Mouse (Mus musculus): ENCODE results near the gene Tbl3.
A peak's percentile ranks its signal among the peaks of the same experiment; 100 is the strongest.

Tbl3 gene

DNA sequence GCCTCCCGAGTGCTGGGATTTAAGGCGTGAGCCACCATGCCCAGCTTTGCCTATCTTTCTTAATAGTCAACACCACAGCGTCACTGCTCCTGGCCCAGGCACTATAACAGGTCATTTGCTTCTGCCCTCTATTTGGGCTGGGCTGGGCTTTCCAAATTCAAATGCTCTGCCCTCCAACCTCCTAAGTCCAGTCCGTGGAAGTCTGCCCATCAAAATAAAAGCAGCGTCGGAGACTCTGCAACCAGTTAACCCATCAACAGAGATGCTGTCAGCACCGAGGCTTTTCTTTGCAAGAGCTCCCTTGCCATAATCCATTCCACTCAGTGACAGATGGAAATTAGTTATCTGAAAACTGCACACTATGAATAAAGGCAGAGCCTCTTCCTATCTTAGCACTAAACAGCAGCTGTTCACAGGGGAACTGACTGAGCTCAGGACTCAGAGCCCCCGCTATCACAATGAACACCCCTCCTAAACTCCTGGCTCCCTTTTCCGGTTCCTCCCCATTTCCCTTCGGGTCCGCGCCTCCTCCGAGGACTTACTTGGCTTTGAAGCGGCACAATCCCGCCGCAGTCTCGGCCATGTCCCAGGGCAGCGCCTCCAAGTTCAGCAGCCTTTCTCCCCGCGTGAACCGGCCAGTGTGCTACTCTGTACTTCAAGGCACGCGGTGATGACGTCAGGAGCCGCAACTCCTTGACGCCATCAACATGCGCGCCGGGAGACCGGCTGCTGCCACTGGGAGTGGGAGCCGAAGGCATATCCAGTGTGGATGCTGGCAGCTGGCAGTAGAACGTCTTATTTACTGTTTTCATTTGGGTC lies at the start of gene Tbl3:
TSS of gene Tbl3 (minus strand) at position 679 of the 819 bp plus-strand sequence.
- DNase-seq (ENCODE audit: low spot score): peak; percentile 94

DNA sequence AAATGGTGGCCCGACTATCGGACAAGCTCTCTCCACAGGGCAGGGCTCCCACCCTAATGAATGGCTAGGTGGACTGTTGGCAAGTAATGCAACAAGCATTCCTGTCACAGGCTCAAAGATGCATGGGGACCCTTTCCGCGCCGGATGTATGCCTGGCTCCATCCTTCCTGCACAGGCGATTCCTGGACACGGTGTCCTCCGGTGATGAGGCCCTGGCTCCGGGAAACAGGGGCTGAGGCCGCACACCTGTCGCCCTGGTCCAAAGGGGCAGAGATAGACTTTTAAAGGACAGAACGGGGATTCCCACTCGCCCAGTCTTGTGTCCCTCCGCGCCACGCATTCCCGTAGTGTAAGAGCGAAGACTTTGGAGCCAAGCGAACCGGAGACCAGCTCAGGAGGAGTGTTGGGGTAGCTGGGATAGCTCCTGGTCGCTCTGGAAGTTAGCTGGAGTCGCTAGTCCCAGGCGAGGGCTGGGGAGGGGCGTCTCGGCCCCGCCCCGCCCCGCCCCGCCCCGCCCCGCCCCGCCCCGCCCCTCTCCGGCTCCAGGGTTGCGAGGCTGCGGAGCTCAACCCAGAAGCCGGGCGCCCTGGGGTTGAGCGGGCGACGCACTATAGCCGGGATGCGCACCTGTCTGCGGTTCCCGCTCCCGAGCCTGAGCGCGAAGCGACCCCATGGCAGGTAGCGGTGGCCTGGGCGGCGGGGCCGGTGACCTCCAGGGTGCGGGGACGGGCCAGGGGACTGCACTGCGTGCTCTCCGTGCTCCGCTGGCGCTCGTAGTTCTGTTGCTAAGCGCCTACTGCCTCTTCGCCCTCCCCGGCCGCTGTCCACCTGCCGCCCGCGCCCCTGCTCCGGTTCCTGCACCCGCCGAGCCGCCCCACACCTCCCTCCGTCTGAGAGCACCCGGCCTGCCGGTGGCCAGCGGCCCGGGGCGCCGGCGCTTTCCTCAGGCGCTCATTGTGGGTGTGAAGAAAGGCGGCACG lies 45.2 kb upstream of the Tbl3 start, which contains the start of gene Hs3st6:
TSS of gene Hs3st6 (plus strand) at position 574 of the 980 bp plus-strand sequence.
- DNase-seq (ENCODE audit: low spot score): no peak

DNA sequence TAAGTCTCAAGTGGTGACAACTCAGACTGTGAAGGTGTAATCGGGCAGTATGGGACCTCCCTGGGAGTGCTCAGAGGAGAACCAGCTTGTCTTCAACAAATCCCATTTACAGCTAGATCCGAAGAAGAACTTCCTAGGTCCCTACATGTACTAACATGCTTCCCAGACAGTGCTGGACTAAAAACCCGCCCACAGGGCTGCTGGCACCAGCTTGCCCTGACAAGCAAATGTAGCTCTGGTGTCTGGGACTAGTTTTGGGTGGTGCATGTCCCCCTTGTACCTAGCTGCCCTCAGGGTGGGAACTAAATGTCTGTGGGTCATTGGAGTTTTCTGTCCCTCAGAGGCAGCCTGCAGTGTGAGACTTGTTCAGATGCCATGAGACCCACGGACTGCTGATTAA lies 44.1 kb upstream of the Tbl3 start:
- no peak for DNase-seq (ENCODE audit: low spot score)

DNA sequence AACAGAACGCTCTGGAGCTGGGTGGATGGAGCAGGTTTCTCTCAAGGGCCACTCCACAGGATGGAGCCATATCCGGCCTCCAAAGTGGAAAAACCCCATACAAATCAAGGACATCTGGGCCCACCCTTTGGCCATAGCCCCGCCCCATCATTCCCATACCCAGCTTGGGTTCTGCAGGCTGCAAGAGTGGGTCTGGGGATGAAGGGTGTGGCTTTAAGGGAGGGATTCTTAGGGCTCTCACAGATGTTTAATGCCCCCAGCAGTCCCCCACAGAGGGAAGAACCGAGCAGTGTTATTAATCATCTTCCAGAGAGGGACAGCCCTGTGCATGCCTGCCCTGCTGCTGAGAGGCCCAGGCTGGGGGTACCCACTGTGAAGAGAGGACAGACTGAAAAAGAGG lies 39.5 kb upstream of the Tbl3 start:
- no peak for DNase-seq (ENCODE audit: low spot score)

DNA sequence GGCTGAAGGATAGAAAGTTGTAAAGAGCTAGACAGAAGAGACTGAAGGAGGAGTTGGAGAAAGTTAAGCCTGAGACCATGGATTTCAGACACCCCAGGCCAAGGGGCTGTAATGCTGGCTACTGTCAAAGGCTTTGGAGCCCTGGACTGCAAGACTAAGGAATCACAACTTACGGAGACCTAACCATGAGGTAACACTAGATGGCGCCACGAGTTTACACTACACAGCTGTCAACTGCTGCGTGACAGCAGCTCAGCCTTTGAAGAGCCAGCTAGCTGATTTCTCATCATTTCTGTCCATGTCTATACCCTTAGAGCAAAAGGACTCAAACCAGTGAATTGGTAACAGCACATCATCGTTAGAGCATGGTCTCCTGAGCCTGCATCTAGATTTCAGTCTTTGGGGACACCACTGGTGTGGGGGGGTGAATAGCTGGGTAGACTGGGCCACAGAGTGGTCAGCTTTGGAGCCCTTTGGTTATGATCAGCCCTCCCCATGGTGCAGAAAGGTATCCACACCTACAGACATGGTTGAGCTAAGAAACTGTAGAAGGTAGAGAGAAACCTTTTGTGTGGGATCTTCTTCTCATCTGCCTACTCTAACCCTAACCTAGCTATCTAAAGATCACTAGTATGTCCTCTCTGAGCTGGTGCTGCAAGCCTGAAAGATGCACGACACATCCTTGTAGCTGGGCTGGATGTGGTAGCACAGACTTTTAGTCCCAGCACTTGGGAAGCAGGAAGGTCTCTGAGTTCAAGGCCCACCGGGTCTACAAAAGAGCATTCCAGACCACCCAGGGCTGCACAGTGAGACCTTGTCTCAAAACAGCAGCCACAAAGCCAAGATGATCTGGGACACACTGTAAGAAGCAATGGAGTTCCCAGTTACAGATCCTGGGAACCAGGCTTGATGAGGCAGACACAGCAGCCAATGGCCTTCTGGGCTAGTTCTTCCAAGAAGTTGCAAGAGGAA lies 38.4 kb upstream of the Tbl3 start:
- peak; percentile 75 for DNase-seq (ENCODE audit: low spot score)

DNA sequence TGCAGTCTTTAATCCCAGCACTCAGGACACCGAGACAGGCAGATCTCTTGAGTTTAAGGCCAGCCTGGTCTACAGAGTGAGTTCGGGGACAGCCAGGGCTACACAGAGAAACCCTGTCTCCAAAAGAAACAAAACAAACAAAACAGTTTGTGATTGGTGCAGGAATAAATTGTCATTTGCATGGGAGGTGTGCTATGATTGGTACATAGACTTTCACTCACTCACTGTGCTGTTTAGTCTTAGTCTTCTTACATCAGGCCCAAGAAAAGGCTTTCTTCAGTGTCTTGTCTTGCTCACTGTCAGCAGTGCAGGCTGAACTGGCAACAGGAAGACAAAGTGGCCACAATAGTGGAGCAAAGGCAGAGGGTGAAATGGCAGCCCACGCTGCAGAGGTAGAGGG lies 36.9 kb upstream of the Tbl3 start:
- DNase-seq (ENCODE audit: low spot score): no peak

DNA sequence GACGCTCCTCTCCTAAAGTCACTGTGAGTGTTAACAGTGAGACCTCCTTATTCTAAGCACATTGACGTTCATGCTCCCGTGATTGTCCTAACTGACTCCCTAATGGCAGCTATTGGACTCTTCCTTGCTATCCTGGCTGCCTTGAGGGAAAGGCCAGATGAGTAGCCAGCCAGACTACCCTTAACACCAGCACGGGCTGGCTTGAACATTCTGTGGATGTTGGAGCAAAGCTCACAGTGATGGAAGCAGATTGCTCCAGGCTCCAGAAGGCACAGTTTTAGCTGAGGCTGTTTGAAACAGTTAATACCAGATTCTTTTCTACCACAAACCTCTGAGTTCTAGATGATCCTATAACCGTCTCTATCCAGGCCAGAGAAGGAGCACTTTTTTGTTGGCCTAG lies 36.4 kb upstream of the Tbl3 start:
- no peak for DNase-seq (ENCODE audit: low spot score)

DNA sequence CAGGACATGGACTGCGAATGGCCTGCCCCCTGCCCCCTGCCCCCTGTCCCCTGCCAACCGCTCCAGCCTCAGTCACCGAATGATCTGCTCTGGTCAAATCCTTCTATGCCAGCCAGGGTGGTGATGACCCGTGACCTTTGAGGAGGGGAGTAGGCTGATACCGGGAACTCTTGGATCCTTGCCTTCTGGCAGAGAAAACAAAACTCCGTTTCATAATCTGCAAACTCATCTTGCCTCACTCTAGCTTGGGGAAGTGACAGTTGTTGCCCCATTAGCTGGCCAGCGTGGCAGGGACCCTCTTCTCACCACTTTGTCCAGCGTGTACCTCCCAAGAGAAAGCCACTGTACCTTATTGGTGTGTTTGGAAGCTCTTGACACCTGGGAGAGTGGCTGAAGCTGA lies 34.8 kb upstream of the Tbl3 start:
- no peak for DNase-seq (ENCODE audit: low spot score)

DNA sequence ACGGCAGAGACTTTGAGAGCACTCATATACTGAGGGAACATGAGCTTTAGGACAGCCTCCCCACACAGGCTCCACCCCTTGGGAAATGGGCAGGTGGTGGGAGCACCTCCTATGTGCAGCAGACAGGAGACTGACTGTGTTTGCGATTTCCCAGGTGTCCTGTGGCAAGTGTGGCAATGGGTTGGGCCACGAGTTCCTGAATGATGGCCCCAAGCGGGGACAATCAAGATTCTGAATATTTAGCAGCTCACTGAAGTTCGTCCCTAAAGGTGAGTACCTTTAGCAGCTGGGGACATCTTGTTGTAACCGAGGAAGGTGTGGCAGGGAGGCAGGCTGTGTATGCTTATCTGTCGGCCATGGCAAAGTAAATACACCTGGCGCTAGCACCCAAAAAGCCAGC lies 32.5 kb upstream of the Tbl3 start:
- no peak for DNase-seq (ENCODE audit: low spot score)

DNA sequence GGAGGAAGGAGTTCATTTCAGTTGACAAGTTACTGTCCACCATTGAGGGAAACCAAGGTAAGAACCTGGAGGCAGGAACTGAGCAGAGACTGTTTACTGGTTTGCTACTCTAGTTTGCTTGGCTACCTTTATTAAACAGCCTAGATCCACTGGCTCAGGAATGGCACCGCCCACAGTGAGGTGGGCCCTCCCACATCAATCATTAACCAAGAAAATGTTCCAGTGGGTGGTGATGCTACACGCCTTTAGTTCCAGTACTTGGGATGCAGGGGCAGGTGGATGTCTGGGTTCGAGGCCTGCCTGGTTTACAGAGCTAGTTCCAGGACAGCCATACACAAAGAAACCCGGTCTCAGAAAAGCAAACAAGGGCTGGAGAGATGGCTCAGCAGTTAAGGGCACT lies 30.8 kb upstream of the Tbl3 start:
- no peak for DNase-seq (ENCODE audit: low spot score)

DNA sequence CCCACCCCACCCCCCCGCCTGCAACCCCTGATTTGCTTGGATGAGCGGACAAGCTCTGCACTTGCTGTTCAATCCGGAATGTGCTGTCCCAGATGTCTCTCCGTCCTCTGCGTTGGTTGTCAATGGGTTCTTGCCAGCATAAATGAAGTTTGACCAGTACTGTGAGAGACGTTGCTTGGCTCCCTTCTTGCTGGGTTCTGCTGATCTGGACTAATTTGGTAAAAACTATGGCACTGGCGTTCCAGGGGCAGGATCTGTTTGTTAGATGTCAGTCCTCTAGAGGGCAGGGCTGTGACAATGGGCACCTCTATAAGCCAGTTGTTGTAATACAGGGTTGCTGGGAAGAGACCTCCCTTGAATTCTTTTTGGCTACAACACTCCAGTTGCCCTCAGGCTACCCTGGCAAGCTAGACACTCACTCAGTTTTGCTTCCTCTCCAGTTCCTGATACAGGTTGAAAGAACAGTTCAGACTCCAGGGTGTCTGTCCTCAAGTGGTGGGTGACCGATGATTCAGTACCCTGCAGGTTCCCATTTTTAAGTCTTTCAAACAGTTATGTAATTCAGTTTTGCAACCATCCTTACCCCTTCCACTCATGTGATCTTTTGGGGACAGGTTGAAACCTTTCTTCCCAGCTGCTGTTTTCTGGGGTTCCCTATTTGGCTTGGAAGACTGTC lies 29.8 kb upstream of the Tbl3 start:
- DNase-seq (ENCODE audit: low spot score): no peak

DNA sequence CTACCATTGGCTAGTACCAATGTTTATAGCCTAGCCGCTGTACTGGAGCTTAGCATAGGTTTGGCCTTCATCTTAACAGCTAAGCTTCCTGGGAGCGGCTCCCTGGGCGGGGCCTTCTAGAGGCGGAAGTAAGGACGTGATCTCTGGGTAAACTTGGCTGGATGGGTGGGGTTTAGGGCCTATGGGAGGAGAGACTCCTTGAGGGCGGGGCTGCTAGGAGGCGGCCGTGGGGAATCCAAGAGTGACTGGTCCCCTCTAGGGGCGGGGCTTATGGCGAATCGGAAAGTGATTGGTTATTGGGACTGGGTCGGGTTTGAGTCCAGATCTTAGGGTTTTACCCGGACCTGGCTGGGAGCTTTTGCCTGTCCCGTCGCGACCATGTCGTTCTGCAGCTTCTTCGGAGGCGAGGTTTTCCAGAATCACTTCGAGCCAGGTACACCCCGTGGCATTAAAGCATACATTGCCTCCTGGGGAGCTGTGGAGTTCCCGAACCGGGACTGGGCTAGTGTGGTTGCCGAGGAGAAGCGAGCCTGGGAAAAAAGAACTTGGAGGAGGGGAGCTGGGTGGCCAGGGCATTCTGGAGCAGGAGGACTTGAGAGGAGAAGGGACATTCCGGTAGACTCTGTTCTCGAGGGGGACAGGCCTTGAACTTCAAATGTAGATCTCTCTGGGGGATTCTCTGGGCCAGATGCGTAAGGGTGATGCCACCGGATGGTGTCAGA lies 29.0 kb upstream of the Tbl3 start, which contains the start of gene Msrb1:
TSS of gene Msrb1 (plus strand) at position 313 of the 722 bp plus-strand sequence.
- peak; percentile 90 for DNase-seq (ENCODE audit: low spot score)

DNA sequence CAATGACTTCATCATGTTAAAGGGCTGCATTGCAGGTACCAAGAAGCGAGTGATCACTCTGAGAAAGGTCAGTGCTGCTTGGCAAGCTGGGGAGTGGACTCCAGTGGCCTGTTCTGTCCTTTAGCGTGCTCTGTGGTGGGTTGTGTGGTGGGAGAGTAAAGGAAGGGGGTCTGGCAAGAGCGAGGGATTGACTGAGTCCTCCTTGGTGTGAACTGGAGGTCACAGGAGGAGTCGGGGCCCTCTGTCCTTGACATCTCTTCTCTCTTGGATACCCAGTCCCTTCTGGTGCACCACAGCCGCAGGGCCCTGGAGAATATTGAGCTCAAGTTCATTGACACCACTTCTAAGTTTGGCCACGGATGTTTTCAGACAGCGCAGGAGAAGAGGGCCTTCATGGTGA lies 28.0 kb upstream of the Tbl3 start:
- no peak for DNase-seq (ENCODE audit: low spot score)

DNA sequence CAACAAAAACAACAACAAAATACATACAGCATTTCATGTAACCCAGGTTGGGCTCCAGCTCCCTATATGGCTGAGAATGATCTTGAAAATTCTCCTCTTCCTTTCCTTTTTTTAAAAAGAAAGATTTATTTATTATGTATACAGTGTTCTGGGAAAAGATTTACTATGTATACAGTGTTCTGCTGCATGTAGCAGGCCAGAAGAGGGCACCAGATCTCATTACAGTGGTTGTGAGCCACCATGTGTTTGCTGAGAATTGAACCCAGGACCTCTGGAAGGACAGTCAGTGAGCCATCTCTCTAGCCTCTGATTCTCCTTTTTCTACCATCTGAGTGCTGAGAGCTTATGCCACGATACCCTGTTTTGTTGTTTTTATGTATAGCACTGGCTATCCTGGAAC lies 27.1 kb upstream of the Tbl3 start:
- DNase-seq (ENCODE audit: low spot score): no peak

DNA sequence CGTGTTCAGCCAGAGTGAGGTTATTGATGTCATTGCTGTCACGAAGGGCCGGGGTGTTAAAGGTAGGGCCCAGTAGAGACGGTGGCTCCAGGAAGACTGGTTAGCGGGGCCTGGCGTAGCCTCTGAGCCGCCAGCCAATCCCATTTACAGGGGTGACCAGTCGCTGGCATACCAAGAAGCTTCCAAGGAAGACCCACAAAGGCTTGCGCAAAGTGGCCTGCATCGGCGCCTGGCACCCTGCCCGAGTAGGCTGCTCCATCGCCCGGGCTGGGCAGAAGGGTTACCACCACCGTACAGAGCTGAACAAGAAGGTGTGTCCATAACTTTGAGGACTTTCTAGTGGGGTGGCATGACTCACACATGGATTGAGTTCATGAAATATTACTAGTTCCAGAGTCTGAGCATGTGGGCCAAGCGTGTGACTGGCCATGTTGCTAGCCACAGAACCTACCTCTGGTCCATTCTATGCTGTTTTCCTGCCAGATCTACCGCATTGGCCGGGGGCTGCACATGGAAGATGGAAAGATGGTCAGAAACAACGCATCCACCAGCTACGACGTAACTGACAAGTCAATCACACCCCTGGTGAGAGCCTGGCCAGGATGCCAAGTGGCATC lies 26.1 kb upstream of the Tbl3 start:
- DNase-seq (ENCODE audit: low spot score): no peak

DNA sequence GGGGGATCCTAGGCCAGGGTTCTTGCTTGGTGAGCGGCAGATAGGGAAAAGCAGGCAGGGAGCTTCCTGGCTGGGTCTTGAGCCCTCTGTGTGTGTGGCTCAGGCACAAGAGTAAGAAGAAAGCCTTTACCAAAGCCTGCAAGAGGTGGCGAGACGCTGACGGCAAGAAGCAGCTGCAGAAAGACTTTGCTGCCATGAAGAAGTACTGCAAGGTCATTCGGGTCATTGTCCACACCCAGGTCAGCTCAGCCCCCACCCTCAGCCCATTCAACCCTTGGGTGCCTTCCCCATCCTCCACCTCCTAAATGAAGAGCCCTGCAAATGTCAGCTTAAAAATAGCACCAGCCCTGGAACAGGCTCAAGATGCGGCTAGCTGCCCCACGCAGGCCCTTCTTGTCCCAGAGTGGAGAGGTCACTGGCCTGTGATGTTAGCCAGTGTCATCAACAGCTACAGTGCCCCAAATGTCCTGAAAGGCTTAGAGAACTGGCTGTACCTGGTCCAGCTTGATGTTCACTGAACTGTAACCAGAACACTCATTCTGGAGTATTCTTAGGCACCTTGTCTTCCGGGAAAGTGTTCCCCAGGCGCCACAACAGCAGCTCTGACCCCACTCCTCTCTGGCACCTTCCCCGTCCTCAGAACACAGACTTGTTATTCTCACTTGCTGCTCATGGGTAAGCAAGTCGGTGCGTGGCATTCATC lies 24.9 kb upstream of the Tbl3 start:
- no peak for DNase-seq (ENCODE audit: low spot score)

DNA sequence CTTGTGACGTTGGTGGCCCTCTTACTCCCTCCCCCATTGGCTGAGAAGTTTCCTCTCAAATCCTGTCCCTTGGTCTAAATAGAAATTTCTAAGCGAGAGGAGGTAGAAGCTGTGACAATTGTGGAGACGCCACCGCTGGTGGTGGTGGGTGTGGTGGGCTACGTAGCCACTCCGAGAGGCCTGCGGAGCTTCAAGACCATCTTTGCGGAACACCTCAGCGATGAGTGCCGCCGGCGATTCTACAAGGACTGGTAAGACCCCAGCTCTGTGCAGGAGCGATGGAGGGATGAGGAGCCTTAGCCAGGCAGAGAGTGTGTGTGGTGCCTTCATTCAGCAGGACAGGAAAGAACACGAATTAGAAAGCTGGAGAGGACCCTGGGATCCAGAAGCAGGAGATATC lies 23.3 kb upstream of the Tbl3 start:
- no peak for DNase-seq (ENCODE audit: low spot score)

DNA sequence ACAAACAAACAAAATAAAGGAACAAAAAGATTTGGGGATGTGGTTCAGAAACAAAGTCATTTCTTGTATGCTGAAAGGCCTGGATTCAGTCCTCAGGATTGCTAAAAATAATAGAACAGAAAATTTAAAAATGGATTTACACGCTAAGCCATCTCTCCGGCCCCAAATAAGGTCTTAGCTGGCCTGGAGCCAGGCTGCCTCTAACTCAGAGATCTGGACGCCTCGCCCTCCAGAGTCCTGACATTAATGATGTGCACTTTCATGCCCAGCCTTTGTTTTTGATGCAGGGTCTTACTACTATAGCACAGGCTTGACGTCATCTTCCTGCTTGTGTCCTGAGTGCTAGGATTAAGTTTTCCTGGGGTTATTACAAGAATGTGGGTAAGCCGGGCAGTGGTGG lies 21.6 kb upstream of the Tbl3 start:
- DNase-seq (ENCODE audit: low spot score): no peak

DNA sequence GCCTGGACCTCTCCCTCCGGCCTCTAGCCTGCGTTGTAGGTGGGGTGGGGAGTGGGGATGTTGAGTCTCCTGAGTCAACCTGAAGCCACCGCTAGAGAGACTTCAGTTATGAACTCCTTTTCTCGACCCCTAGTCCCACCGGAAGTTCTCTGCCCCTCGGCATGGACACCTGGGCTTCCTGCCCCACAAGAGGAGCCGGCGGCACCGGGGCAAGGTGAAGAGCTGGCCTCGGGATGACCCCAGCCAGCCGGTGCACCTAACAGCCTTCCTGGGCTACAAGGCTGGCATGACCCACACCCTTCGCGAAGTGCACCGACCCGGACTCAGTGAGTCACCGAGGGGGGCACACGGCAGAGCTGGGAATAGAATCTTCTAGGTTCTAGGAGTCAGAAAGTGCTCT lies 20.7 kb upstream of the Tbl3 start:
- DNase-seq (ENCODE audit: low spot score): no peak
